Mouse (Mus musculus): ENCODE results near the gene Itga6.

DNA sequence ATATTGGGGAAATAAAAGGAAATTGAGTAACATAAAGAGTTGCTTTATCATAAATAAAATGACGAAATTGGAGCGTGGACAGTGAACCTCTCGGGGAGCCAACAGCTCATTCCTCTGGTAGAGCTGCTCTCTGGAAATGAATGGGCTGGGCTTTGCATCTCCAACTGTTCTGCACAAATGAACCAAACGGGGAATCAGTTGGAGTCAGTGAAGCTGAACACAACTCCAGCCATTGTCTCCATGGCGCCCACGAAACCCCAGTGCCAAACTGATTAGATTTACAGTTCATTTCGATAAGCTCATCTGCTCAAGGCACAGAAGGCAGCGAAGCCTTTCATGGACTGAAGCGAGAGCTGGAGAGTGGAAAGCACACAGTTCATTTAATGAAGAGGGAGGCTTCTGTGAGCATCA, 29.8 kb downstream of the Itga6 start:
- no peak for TF ChIP-seq POLR2A (IDR thresholded peaks at IDR 0.05; ENCODE audit: extremely low read depth, insufficient read depth, low read length)
- no peak for TF ChIP-seq CTCF (IDR thresholded peaks at IDR 0.05; ENCODE audit: low read depth, low read length)
